Mouse (Mus musculus) T-helper 17 cell (primary cell): ENCODE measurements around the gene Rab1b.

Experiments
- in situ Hi-C, 2 experiments: fragments of 300-600 bp; cut with MboI, MseI; formaldehyde crosslinking; loops; 1 replicate in 1 of 2; 2 replicates in 1 of 2; pipeline ENCODE4 v1.15.1; 2025; ENCODE audit warnings: high pct_unique_total_duplicates in 2 of 2

The Rab1b gene

DNA sequence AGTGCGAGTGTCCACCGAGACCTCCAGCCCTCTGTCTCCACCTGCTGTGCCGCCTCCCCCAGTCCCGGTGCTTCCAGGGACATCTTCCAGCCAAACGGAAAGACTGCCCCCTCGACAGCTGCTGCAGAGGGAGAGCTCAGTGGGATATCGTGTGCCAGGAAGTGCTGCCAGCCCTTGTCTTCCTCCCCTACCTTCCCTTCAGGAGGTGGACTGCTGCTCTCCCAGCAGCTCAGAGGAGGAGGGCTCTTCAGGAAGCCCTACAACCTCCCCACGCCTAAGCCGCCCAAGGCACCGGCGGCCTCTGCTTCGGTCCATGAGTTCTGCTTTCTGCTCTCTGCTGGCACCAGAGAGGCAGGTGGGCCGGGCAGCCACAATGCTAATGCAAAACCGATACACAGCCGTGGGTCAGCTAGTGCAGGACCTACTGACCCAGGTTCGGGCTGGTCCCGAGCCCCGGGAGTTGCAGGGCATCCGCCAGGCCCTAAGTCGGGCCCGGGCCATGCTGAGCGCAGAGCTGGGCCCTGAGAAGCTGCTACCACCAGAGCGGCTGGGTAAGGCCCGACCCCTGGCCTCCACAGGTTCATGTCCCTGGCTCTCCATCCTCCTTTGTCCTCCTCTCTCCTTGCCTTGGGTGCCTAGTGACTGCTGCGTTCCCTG lies 54.6 kb downstream of the Rab1b start:
- in situ Hi-C loops: no loop called here

DNA sequence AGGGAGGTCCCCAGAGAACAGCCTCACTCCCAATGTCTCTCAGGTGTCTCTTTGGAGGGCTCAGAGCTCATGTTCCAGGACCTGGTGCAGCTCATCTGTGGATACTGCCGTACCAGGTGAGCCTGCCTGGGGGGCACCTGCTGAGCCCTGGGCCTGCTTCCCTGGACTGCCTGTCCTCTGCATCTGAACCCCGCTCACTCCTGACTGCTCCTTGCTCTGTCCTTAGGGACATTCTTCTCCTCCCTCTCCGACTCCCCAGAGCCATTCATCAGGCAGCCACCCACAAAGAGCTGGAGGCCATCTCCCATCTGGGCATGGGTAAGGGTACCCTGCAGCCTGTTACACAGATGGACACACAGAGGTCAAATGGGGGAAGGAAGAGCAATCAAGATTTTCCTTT lies 55.4 kb downstream of the Rab1b start:
- in situ Hi-C loops: no loop called here

DNA sequence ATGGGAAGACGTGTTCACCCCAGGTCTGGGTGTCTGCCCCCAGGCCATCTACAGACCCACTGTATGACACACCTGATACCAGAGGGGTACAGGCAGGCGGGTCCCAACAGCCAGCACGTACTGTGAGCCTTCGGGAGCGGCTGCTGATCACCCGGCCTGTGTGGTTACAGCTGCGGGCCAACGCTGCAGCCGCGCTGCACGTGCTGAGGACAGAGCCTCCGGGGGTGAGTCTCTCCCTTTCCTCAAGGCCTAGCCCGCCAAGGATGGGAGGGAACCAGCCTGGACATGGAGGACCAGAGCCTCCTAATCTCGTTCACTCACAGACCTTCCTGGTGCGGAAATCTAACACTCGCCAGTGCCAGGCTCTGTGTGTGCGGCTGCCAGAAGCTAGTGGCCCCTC lies 55.8 kb downstream of the Rab1b start:
- in situ Hi-C loops: no loop called here

DNA sequence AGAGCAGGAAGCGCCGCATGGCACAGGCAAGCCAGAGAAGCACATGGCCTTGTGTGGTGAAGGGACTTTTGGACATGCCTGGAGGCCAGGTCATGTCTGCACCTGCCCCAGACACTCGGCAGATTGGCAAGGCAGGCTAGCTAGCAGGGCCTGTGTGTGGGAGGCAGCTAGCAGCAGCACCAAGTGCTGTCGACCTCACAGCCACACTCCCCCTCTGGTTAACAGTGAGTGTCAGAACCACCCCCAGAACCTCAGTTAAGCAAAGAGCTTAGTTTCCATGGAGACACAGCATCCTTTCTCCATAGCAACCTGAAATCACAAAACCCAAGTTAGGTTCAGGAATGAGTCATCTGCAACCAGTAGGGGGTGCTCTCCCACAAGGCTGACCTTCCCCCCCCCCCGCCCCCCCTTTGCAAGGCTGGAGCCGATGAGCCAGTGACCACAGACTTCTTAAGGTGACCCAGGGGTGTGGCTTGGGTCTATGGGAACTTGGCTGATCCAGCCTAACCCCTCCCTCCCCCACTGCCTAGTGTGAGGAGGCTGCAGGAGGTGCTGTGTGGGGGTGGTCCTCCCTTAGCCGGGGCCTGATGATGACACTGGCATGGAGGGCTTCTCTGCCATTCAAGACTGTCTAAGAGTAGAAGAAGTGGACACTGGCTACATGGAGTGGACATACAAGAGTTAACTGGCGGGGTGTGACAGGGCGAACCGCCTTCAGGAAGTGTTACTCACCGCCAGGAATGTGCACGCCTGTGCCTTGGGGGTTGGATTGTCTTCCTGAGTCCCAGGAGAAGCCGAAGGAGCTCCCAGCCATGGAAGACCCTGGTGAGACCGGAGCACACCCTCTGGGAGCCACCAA lies 56.6 kb downstream of the Rab1b start, which contains the start of gene Rin1:
Gene Rin1, plus strand, starts transcription at position 435 of the 859 bp plus-strand sequence.
- in situ Hi-C loops: no loop called here

DNA sequence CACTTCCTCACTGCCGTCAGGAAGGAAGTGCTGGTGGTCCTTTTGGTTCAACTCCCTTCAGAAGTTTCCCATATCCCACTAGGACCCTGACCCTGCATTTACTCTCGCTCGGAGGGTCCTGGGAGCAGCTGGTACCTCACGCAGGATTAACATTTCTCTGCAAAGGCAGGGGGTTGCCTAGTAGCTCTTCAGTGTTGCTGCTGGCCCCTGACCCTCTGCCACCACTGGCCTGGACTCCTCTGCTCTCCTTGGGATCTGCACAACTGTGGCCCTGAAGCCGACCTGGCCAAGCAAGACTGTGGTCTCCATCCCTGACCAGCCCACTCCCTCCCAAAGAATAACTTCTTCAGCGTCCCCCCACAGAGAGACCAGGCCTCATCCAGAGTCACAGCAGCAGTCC lies 57.5 kb downstream of the Rab1b start:
- in situ Hi-C loops: no loop called here
